Mouse (Mus musculus) heart, postnatal 0 days (tissue): Measurements from ENCODE around the gene Zfp580.

Source experiments
- CTCF ChIP-seq: IDR thresholded peaks from 2 replicates; pipeline ENCODE4 v1.5.1; 2016; ENCODE audit warnings: antibody characterized with exemption, control low read depth, low read depth
- EP300 ChIP-seq: IDR thresholded peaks from 2 replicates; pipeline ENCODE4 v1.6.1; 2016; ENCODE audit warnings: antibody characterized with exemption, low read depth

- no peak for TF ChIP-seq CTCF
- no peak for TF ChIP-seq EP300
Observed at GRCm38 (mm10) chr7:5101066-5101663, 49.8 kb downstream of the Zfp580 start.
